Mouse (Mus musculus): ENCODE data around the gene Enox1. TPM values are rescaled to one million over a fixed set of nuclear protein-coding genes. Genes with fewer than 3 reads are reported as not detected.

Gene Enox1
- polyA plus RNA-seq, 1 experiment from 2014 or later: 19.4 TPM

- no peaks in the 10 kb centered on the region for H3K27me3 ChIP-seq
- H3K4me1 ChIP-seq: no peaks in the 10 kb centered on the region
- ATAC-seq (ENCODE audit: insufficient number of reproducible peaks, low FRiP score, low TSS enrichment, low read depth): no peak
- no peak overlapping the region for H3K27ac ChIP-seq
- no peak overlapping the region for H3K4me2 ChIP-seq
- no peak overlapping the region for H3K4me3 ChIP-seq
- no peak overlapping the region for H3K9ac ChIP-seq
- no peaks in the 10 kb centered on the region for H3K9me3 ChIP-seq
- H3K36me3 ChIP-seq: no peaks in the 10 kb centered on the region
Observed at GRCm38 (mm10) chr14:77748920-77749319, 592.4 kb downstream of the Enox1 start.

Other genes with a start within 250 kb of the Enox1 start
- gene Ccdc122, start 120.0 kb upstream of the Enox1 start, polyA plus RNA-seq (2015; fragmentation: Nextera tagmentation; extraction: Ambion mirVana): 5.1 and 5.4 TPM in 2 replicates
- 11.8 and 12.4 TPM in 2 replicates for gene Lacc1, start 119.9 kb upstream of the Enox1 start, polyA plus RNA-seq (2015; fragmentation: Nextera tagmentation; extraction: Ambion mirVana)

All from limb, embryonic 15.5 days (tissue).